Mouse (Mus musculus): ENCODE measurements around the gene Gm884.

DNA sequence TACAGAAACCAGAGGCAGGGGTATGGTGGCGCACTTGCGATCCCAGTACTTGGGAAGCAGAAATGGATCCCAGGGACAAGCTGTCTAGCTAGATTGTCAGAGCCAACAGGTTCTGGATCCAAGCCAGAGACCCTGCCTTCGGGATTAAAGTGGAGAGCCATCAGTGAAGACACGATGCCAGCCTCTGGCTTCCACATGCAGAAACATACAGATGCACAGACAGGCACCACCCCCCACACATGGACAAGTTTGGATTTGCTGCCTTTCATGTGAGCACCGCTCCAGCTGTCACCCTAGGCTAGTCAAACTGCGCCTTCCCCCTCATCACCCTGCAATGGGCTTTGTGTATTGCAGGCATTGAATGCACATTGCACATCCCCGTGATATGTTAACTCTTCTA is 37.2 kb upstream of the Gm884 start:
- TF ChIP-seq CTCF (IDR thresholded peaks at IDR 0.05; ENCODE audit: low read depth) (no peak), EP300 (IDR thresholded peaks at IDR 0.05; ENCODE audit: low read depth) (no peak)

Data from heart, postnatal 0 days (tissue).